Mouse (Mus musculus) liver, embryonic 13.5 days (tissue): ENCODE results near the gene Kif19a. TPM values are rescaled to one million over a fixed set of nuclear protein-coding genes. Genes with fewer than 3 reads are reported as not detected.

Experiments used
- ATAC-seq: fragments of 200-750 bp; cut with Nextera tagmentation; 2 replicates; pipeline ENCODE4 v1.8.0; 2017; ENCODE audit warnings: low read depth, mild to moderate bottlenecking, moderate number of reproducible peaks, moderate library complexity
- DNase-seq: peaks from one replicate; pipeline ENCODE4 v3.0.0; 2022
- H3K27ac ChIP-seq: fragments of 300-500 bp; sonication (generic); 2 replicates; pipeline ENCODE4 v1.5.1; 2015; ENCODE audit warnings: moderate library complexity, mild to moderate bottlenecking, inconsistent platforms
- H3K27me3 ChIP-seq: fragments of 300-500 bp; sonication (generic); 2 replicates; pipeline ENCODE4 v1.6.1; 2015; ENCODE audit warnings: mild to moderate bottlenecking, inconsistent platforms
- H3K36me3 ChIP-seq: fragments of 300-500 bp; sonication (generic); 2 replicates; pipeline ENCODE4 v1.6.1; 2015; ENCODE audit warnings: mild to moderate bottlenecking, inconsistent platforms
- H3K4me1 ChIP-seq: fragments of 300-500 bp; sonication (generic); replicated peaks from 2 replicates; pipeline ENCODE4 v1.6.1; 2015; ENCODE audit warnings: inconsistent platforms
- H3K4me2 ChIP-seq: fragments of 300-500 bp; sonication (generic); 2 replicates; pipeline ENCODE4 v1.6.1; 2015; ENCODE audit warnings: inconsistent platforms, mild to moderate bottlenecking, moderate library complexity
- H3K4me3 ChIP-seq: fragments of 300-500 bp; sonication (generic); replicated peaks from 2 replicates; pipeline ENCODE4 v1.5.1; 2015; ENCODE audit warnings: mild to moderate bottlenecking, inconsistent platforms
- H3K9ac ChIP-seq: fragments of 300-500 bp; sonication (generic); 2 replicates; pipeline ENCODE4 v1.6.1; 2015; ENCODE audit warnings: mild to moderate bottlenecking, inconsistent platforms
- H3K9me3 ChIP-seq: fragments of 300-500 bp; sonication (generic); replicated peaks from 2 replicates; pipeline ENCODE4 v1.6.1; 2016; ENCODE audit warnings: inconsistent platforms
- WGBS: fragments of 180-500 bp; shearing (Covaris S2); methylation state at CpG from one replicate; pipeline ENCODE4 v1.1.7; 2015; ENCODE audit not compliant: insufficient replicate concordance; 5-methylcytosine and 5-hydroxymethylcytosine counted together
- polyA plus RNA-seq: library from polyadenylated mRNA; unstranded; fragments of >200 nt; fragmentation: Nextera tagmentation; extraction: Ambion mirVana; gene quantifications from 2 replicates; pipeline ENCODE4 v1.2.1, GENCODE M21; 2015

Gene Kif19a
- polyA plus RNA-seq, 1 experiment from 2014 or later = 0.07 TPM

GRCm38 (mm10) chr11:114810344-114810743 is 45.2 kb downstream of the Kif19a start:
- H3K27ac ChIP-seq = no peak overlapping the region
- no peaks in the 10 kb centered on the region for H3K36me3 ChIP-seq
- H3K4me3 ChIP-seq = no peak overlapping the region
- 17% methylated on average over 4 of the region's 4 CpGs for WGBS
- H3K4me1 ChIP-seq = peaks cover 28% of the 10 kb centered on the region
- DNase-seq (no peak), ATAC-seq (no peak)
- no peaks in the 10 kb centered on the region for H3K27me3 ChIP-seq
- H3K9ac ChIP-seq = no peak overlapping the region
- no peaks in the 10 kb centered on the region for H3K9me3 ChIP-seq
- H3K4me2 ChIP-seq = no peak overlapping the region

- no peaks in the 10 kb centered on the region for H3K9me3 ChIP-seq
- WGBS = 18% methylated on average over 6 of the region's 6 CpGs
- peak; percentile 50; the same call in 1 of the 2 replicates for ATAC-seq
- DNase-seq = peak; percentile 65
- H3K27ac ChIP-seq = no peak overlapping the region
- H3K9ac ChIP-seq = no peak overlapping the region
- H3K4me2 ChIP-seq = no peak overlapping the region
- H3K27me3 ChIP-seq = no peaks in the 10 kb centered on the region
- peaks cover 13% of the 10 kb centered on the region for H3K4me1 ChIP-seq
- no peaks in the 10 kb centered on the region for H3K36me3 ChIP-seq
- no peak overlapping the region for H3K4me3 ChIP-seq
These were observed 47.6 kb downstream of the Kif19a start for GRCm38 (mm10) chr11:114812731-114813240.

- DNase-seq (no peak), ATAC-seq (no peak)
- H3K9me3 ChIP-seq = no peaks in the 10 kb centered on the region
- H3K4me2 ChIP-seq = no peak overlapping the region
- H3K27me3 ChIP-seq = no peaks in the 10 kb centered on the region
- WGBS = 59% methylated on average over 11 of the region's 11 CpGs
- no peak overlapping the region for H3K4me3 ChIP-seq
- H3K36me3 ChIP-seq = no peaks in the 10 kb centered on the region
- H3K9ac ChIP-seq = no peak overlapping the region
- H3K27ac ChIP-seq = no peak overlapping the region
- peaks cover 8% of the 10 kb centered on the region for H3K4me1 ChIP-seq
These were observed 49.8 kb downstream of the Kif19a start for GRCm38 (mm10) chr11:114814873-114815592.

- H3K4me2 ChIP-seq = no peak overlapping the region
- DNase-seq (no peak), ATAC-seq (no peak)
- no peak overlapping the region for H3K4me3 ChIP-seq
- H3K27me3 ChIP-seq = no peaks in the 10 kb centered on the region
- no peak overlapping the region for H3K9ac ChIP-seq
- no peak overlapping the region for H3K27ac ChIP-seq
- no peaks in the 10 kb centered on the region for H3K9me3 ChIP-seq
- WGBS = 64% methylated on average over 4 of the region's 4 CpGs
- peaks cover 5% of the 10 kb centered on the region for H3K4me1 ChIP-seq
- H3K36me3 ChIP-seq = no peaks in the 10 kb centered on the region
These were observed 51.7 kb downstream of the Kif19a start for GRCm38 (mm10) chr11:114816934-114817333.

- Histone ChIP-seq H3K4me3 (no peak overlapping the region), H3K9ac (no peak overlapping the region), H3K36me3 (no peaks in the 10 kb centered on the region), H3K4me2 (no peak overlapping the region), H3K27me3 (no peaks in the 10 kb centered on the region), H3K9me3 (no peaks in the 10 kb centered on the region), H3K27ac (no peak overlapping the region), H3K4me1 (peaks cover 6% of the 10 kb centered on the region; the same call in 1 of the 2 replicates)
- ATAC-seq (no peak), DNase-seq (no peak)
- 46% methylated on average over 7 of the region's 7 CpGs for WGBS
These were observed 53.0 kb downstream of the Kif19a start for GRCm38 (mm10) chr11:114818185-114818584.

- Histone ChIP-seq H3K27me3 (0 out of 2 replicates have a peak, but pooled peaks cover 2% of the 10 kb centered on the region), H3K9ac (no peak overlapping the region), H3K4me2 (no peak overlapping the region), H3K4me1 (peaks cover 7% of the 10 kb centered on the region; the same call in 1 of the 2 replicates), H3K4me3 (no peak overlapping the region), H3K27ac (no peak overlapping the region; the same call in 1 of the 2 replicates), H3K36me3 (no peaks in the 10 kb centered on the region), H3K9me3 (no peaks in the 10 kb centered on the region)
- DNase-seq = no peak
- no peak for ATAC-seq
- 53% methylated on average over 2 of the region's 2 CpGs for WGBS
These were observed 53.9 kb downstream of the Kif19a start for GRCm38 (mm10) chr11:114819110-114819509.

- H3K9ac ChIP-seq = no peak overlapping the region
- peaks cover 7% of the 10 kb centered on the region; the same call in 1 of the 2 replicates for H3K4me1 ChIP-seq
- 0 out of 2 replicates have a peak, but pooled peaks cover 3% of the 10 kb centered on the region for H3K27me3 ChIP-seq
- WGBS = 41% methylated on average over 3 of the region's 3 CpGs
- H3K9me3 ChIP-seq = no peaks in the 10 kb centered on the region
- ATAC-seq (no peak), DNase-seq (no peak)
- no peak overlapping the region for H3K4me2 ChIP-seq
- H3K4me3 ChIP-seq = no peak overlapping the region
- H3K27ac ChIP-seq = no peak overlapping the region
- no peaks in the 10 kb centered on the region for H3K36me3 ChIP-seq
These were observed 55.3 kb downstream of the Kif19a start for GRCm38 (mm10) chr11:114820444-114820843.

- Histone ChIP-seq H3K9ac (no peak overlapping the region), H3K9me3 (no peaks in the 10 kb centered on the region), H3K27ac (no peak overlapping the region), H3K36me3 (no peaks in the 10 kb centered on the region), H3K27me3 (0 out of 2 replicates have a peak, but pooled peaks cover 3% of the 10 kb centered on the region), H3K4me2 (no peak overlapping the region), H3K4me3 (no peak overlapping the region), H3K4me1 (peaks cover 10% of the 10 kb centered on the region)
- ATAC-seq (no peak), DNase-seq (no peak)
- 25% methylated on average over 1 of the region's 1 CpGs for WGBS
These were observed 56.1 kb downstream of the Kif19a start for GRCm38 (mm10) chr11:114821325-114821724.

GRCm38 (mm10) chr11:114822727-114823126 is 57.5 kb downstream of the Kif19a start:
- Histone ChIP-seq H3K9ac (no peak overlapping the region), H3K4me2 (no peak overlapping the region), H3K9me3 (no peaks in the 10 kb centered on the region), H3K4me1 (peaks cover 20% of the 10 kb centered on the region), H3K36me3 (no peaks in the 10 kb centered on the region), H3K27ac (no peak overlapping the region), H3K4me3 (no peak overlapping the region), H3K27me3 (0 out of 2 replicates have a peak, but pooled peaks cover 3% of the 10 kb centered on the region)
- ATAC-seq (no peak), DNase-seq (no peak)
- WGBS = 73% methylated on average over 12 of the region's 12 CpGs

- Histone ChIP-seq H3K9ac (no peak overlapping the region), H3K9me3 (no peaks in the 10 kb centered on the region), H3K27ac (no peak overlapping the region), H3K4me3 (no peak overlapping the region), H3K4me1 (peaks cover 20% of the 10 kb centered on the region), H3K36me3 (no peaks in the 10 kb centered on the region), H3K4me2 (no peak overlapping the region), H3K27me3 (0 out of 2 replicates have a peak, but pooled peaks cover 3% of the 10 kb centered on the region)
- no peak for DNase-seq
- 0 out of 2 replicates have a peak, but pooled peaks have one; percentile 10 for ATAC-seq
- 48% methylated on average over 11 of the region's 11 CpGs for WGBS
These were observed 58.1 kb downstream of the Kif19a start for GRCm38 (mm10) chr11:114823199-114823725.

- no peak overlapping the region for H3K4me2 ChIP-seq
- no peak overlapping the region for H3K9ac ChIP-seq
- peak; percentile 54 for ATAC-seq
- peak; percentile 40 for DNase-seq
- peak overlapping the region; percentile 50; the same call in 1 of the 2 replicates for H3K27ac ChIP-seq
- H3K4me1 ChIP-seq = peaks cover 39% of the 10 kb centered on the region
- H3K36me3 ChIP-seq = no peaks in the 10 kb centered on the region
- no peak overlapping the region for H3K4me3 ChIP-seq
- 10% methylated on average over 5 of the region's 5 CpGs for WGBS
- H3K27me3 ChIP-seq = 0 out of 2 replicates have a peak, but pooled peaks cover 3% of the 10 kb centered on the region
- no peaks in the 10 kb centered on the region for H3K9me3 ChIP-seq
These were observed 61.5 kb downstream of the Kif19a start for GRCm38 (mm10) chr11:114826686-114827085.
